Mouse (Mus musculus) ES-Bruce4 (cell line): ENCODE results near the gene Gpnmb.

Experiments used
- CTCF ChIP-seq: IDR thresholded peaks from one replicate; pipeline ENCODE4 v1.8.1; 2011; ENCODE audit warnings: low read depth, low read length
- EP300 ChIP-seq: IDR thresholded peaks from 2 replicates; pipeline ENCODE4 v1.6.1; 2011; ENCODE audit warnings: low read depth, low read length; ENCODE audit not compliant: insufficient read depth
- POLR2A ChIP-seq: IDR thresholded peaks from one replicate; pipeline ENCODE4 v1.8.1; 2011; ENCODE audit warnings: low read length; ENCODE audit not compliant: insufficient read depth

- TF ChIP-seq CTCF (no peak), EP300 (no peak), POLR2A (no peak)
These were observed 61.3 kb downstream of the Gpnmb start for GRCm38 (mm10) chr6:49097596-49098110.
